Mouse (Mus musculus) left cerebral cortex, adult 2 months (tissue): ENCODE measurements around the gene Rac3. TPM values are rescaled to one million over a fixed set of nuclear protein-coding genes. Genes with fewer than 3 reads are reported as not detected.

Experiments used
- DNase-seq, 2 experiments: peaks; one replicate each; pipeline ENCODE4 v3.0.0; 2021 to 2022; ENCODE audit warnings: low spot score in 2 of 2, mixed read lengths in 1 of 2; ENCODE audit errors: extremely low spot score in 1 of 2
- H3K27ac ChIP-seq: fragments of 200-600 bp; 2 replicates; pipeline ENCODE4 v1.8.1; 2022
- H3K4me3 ChIP-seq: fragments of 200-600 bp; 2 replicates; pipeline ENCODE4 v1.8.1; 2022
- CTCF ChIP-seq: fragments of 200-600 bp; IDR thresholded peaks from 2 replicates; pipeline ENCODE4 v1.8.1; 2022; ENCODE audit warnings: antibody characterized with exemption, mild to moderate bottlenecking, moderate library complexity
- intact Hi-C: fragments of 180-260 bp; cut with DNase I; formaldehyde crosslinking; loops from one replicate; pipeline ENCODE4 v1.15.1; 2025
- total RNA-seq, 2 experiments: library from RNA; stranded (reverse); gene quantifications; 2 replicates each; pipeline ENCODE4 v1.2.3; 2021

The Rac3 gene
- total RNA-seq, 2 experiments from 2014 or later, result 34.0 to 39.6 TPM

- TF ChIP-seq CTCF, result no peak
- Histone ChIP-seq H3K4me3 (no peak overlapping the region), H3K27ac (no peak overlapping the region)
- no peak for DNase-seq
- intact Hi-C loops, result no loop called here
Measured at GRCm38 (mm10) chr11:120709551-120709950, 11.7 kb upstream of the Rac3 start.

GRCm38 (mm10) chr11:120710672-120711071 is 10.6 kb upstream of the Rac3 start:
- no peak for DNase-seq
- intact Hi-C loops, result no loop called here
- no peak for TF ChIP-seq CTCF
- Histone ChIP-seq H3K27ac (no peak overlapping the region), H3K4me3 (no peak overlapping the region)

DNA sequence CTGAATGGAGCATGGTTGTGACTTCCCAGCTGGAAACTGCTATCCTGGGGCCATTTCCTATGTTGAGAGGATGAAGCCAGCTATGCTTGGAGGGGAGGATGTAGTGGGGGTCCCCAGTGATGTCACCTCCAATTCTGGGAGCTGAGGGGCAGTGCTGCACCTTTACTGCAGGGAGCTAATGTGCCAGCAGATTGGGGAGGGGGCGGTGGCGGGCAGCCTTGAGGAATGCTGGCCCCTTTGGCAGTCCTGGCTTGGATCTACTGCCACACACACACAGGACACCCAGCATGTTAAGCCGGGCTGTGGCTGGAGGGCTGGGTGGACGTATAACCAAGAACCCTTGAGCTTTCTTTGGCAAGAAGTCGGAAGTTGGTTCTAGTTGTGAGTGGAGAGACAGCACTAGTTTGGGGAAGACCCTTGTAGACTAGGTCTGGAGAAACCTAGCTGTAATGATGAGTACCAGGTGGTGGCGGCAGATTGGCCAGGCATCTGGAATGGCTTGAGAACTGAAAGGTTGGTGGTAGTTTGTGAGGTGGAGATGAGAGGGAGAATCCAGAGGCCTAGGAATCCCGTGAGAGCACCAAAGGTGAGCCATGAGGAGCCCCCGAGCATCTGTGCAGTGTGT is 9.2 kb upstream of the Rac3 start:
- Histone ChIP-seq H3K27ac (no peak overlapping the region), H3K4me3 (no peak overlapping the region)
- no peak for DNase-seq
- no peak for TF ChIP-seq CTCF
- intact Hi-C loops, result loop anchor here (1.0 to 2.0 kb wide), 2 partner anchors 53 to 87 kb away; partner anchors contain the start of gene Sirt7

- H3K4me3 ChIP-seq, result peak overlapping the region; percentile 84
- TF ChIP-seq CTCF, result peak; percentile 67
- intact Hi-C loops, result loop anchor here (1.0 to 2.0 kb wide), 2 partner anchors 54 to 88 kb away; partner anchors contain the start of gene Sirt7
- peak overlapping the region; percentile 86 for H3K27ac ChIP-seq
- peak in 1 of 2 experiments; percentile 38 for DNase-seq
Measured at GRCm38 (mm10) chr11:120712771-120713568, 8.3 kb upstream of the Rac3 start.

DNA sequence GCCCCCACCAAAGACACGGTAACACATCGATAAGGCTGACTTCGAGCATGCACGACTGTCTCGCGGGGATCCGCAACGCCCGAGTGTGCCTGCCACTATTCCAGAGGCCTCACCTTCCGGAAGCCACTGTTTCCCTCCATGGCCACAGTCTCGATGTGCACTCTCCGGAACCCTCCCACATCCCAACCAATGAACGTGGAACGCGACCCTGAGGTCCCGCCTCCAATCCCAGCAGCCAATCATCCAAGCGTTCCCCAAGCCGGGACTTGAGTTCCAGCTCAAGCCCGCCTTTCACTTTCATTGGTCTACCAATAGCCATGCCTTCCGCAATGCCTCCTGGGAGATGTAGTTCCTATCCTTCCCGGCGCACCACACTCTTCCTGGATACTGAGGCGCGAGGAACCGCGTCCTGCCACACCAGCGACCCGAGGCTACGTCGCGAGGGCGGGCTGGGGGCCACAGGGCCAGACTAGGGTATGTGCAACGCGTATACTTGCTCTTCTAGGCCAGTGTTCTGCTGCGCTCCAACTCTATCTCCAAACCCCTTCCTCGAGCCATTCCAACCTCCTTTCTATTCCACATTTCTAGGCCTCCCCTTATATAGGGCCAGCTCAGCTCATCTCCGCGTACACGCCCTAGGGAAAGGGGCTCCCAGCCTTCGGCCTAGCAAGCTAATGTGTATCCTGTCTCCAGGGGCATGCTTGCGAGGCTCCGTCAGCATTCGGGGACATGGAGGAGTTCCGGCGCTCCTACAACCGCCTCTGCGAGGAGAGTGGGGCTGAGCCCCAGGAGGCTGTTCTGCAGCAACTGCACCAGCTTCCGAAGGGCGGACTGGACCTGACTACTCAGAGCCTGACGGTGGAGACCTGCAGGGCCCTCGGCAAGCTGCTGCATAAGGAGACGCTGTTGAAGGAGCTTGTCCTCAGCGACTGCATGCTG is 7.4 kb upstream of the Rac3 start, which contains the start of the genes Cenpx and Lrrc45:
TSS of gene Cenpx (minus strand) at position 159 of the 939 bp plus-strand sequence.
TSS of gene Lrrc45 (plus strand) at position 346 of the 939 bp plus-strand sequence.
- TF ChIP-seq CTCF, result no peak
- H3K27ac ChIP-seq, result peak within 1 kb of the TSS; percentile 86
- peak within 1 kb of the TSS; percentile 84 for H3K4me3 ChIP-seq
- intact Hi-C loops, result loop anchor here (2.0 kb wide), 1 partner anchor 89 kb away; the partner anchor contains the start of gene Sirt7
- DNase-seq, result peak; percentile 94 to 97

- intact Hi-C loops, result no loop called here
- TF ChIP-seq CTCF, result no peak
- DNase-seq, result no peak
- H3K27ac ChIP-seq, result peak overlapping the region; percentile 70
- peak overlapping the region; percentile 84 for H3K4me3 ChIP-seq
Measured at GRCm38 (mm10) chr11:120714546-120714945, 6.7 kb upstream of the Rac3 start.

- no peak for DNase-seq
- intact Hi-C loops, result no loop called here
- TF ChIP-seq CTCF, result no peak
- no peak overlapping the region for H3K4me3 ChIP-seq
- H3K27ac ChIP-seq, result no peak overlapping the region
Measured at GRCm38 (mm10) chr11:120715131-120715530, 6.1 kb upstream of the Rac3 start.

DNA sequence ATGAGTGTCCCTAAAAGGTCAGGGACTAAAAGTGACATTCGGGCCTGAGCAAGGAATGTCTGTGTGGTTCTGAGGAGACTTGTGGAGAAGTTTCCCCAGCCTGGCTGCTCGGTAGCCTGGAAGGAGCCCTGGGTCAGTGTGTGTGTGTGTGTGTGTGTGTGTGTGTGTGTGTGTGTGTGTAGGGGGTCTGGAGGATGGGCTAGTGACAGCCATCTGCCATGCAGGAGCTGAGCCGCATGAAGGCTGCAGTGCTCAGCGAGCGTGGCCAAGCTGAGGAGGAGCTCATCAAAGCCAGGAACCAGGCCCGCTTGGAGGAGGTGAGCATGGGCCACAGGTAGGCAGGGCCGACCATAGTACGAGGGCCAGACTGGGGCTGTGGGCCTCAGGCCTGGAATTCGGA is 2.0 kb upstream of the Rac3 start:
- Histone ChIP-seq H3K4me3 (no peak overlapping the region), H3K27ac (no peak overlapping the region)
- intact Hi-C loops, result no loop called here
- TF ChIP-seq CTCF, result no peak
- DNase-seq, result no peak

DNA sequence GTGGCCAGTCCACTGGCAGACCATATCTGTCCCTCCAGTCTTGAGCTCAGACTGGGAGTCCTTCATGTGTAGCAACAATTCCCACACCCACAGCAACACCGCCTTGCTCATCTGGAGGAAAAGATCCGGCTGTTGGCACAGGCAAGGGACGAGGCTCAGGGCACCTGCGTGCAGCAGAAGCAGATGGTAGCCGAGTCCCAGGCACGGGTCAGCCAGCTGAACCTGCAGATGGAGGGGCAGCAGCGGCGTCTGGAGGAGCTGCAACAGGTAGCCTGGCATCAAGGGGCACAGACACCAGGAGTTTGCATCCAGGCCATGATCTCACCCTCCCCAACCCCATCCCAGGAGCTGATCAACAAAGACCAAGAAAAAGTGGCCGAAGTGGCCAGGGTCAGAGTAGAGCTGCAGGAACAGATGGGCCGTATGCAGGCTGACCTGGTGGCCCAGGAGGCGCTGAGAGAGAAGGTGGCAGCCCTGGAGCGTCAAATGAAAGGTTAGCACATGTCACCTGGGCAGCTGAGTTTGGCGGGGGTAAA is 1.4 kb upstream of the Rac3 start:
- Histone ChIP-seq H3K27ac (no peak overlapping the region), H3K4me3 (no peak overlapping the region)
- no peak for DNase-seq
- intact Hi-C loops, result loop anchor here (1.0 to 10.0 kb wide), 3 partner anchors 56 to 325 kb away; no protein-coding TSS in a partner anchor
- no peak for TF ChIP-seq CTCF

GRCm38 (mm10) chr11:120720450-120720849 is 820 bp upstream of the Rac3 start:
- intact Hi-C loops, result loop anchor here (1.0 to 10.0 kb wide), 3 partner anchors 56 to 324 kb away; no protein-coding TSS in a partner anchor
- no peak overlapping the region for H3K27ac ChIP-seq
- peak; percentile 86 to 94 for DNase-seq
- TF ChIP-seq CTCF, result peak; percentile 91
- H3K4me3 ChIP-seq, result peak overlapping the region; percentile 56

- intact Hi-C loops, result loop anchor here (10.0 kb wide), 1 partner anchor 323 kb away; no protein-coding TSS in a partner anchor
Measured at GRCm38 (mm10) chr11:120722067-120722630, 879 bp downstream of the Rac3 start.

More at GRCm38 (mm10) chr11:120722067-120722630, 879 bp downstream of the Rac3 start:
- Histone ChIP-seq H3K4me3 (peak overlapping the region; percentile 56), H3K27ac (no peak overlapping the region)
- no peak; the same call in 1 of the 2 replicates for TF ChIP-seq CTCF
- no peak for DNase-seq
